Mouse (Mus musculus) hindbrain, embryonic 12.5 days (tissue): ENCODE measurements around the gene Il17rc. TPM values are rescaled to one million over a fixed set of nuclear protein-coding genes. Genes with fewer than 3 reads are reported as not detected.
A peak's percentile ranks its signal among the peaks of the same experiment; 100 is the strongest.

ENCODE experiments used
- ATAC-seq: fragments of 200-750 bp; cut with Nextera tagmentation; 2 replicates; pipeline ENCODE4 v1.8.0; 2017; ENCODE audit warnings: moderate TSS enrichment; ENCODE audit not compliant: low FRiP score
- H3K27ac ChIP-seq: fragments of 300-500 bp; sonication (generic); 2 replicates; pipeline ENCODE4 v1.5.1; 2016; ENCODE audit warnings: mild to moderate bottlenecking
- H3K27me3 ChIP-seq: fragments of 300-500 bp; sonication (generic); 2 replicates; pipeline ENCODE4 v1.6.1; 2016; ENCODE audit warnings: mild to moderate bottlenecking
- H3K36me3 ChIP-seq: fragments of 300-500 bp; sonication (generic); 2 replicates; pipeline ENCODE4 v1.6.1; 2016; ENCODE audit warnings: mild to moderate bottlenecking
- H3K4me1 ChIP-seq: fragments of 300-500 bp; sonication (generic); 2 replicates; pipeline ENCODE4 v1.6.1; 2016
- H3K4me2 ChIP-seq: fragments of 300-500 bp; sonication (generic); replicated peaks from 2 replicates; pipeline ENCODE4 v1.6.1; 2016; ENCODE audit warnings: mild to moderate bottlenecking
- H3K4me3 ChIP-seq: fragments of 300-500 bp; sonication (generic); 2 replicates; pipeline ENCODE4 v1.5.1; 2016; ENCODE audit warnings: mild to moderate bottlenecking
- H3K9ac ChIP-seq: fragments of 300-500 bp; sonication (generic); 2 replicates; pipeline ENCODE4 v1.6.1; 2016; ENCODE audit warnings: mild to moderate bottlenecking, moderate library complexity
- H3K9me3 ChIP-seq: fragments of 300-500 bp; sonication (generic); replicated peaks from 2 replicates; pipeline ENCODE4 v1.6.1; 2016; ENCODE audit warnings: mild to moderate bottlenecking
- WGBS: fragments of 180-500 bp; shearing (Covaris S2); methylation state at CpG from one replicate; pipeline ENCODE4 v1.1.7; 2016; 5-methylcytosine and 5-hydroxymethylcytosine counted together
- polyA plus RNA-seq: library from polyadenylated mRNA; unstranded; fragments of >200 nt; fragmentation: Nextera tagmentation; extraction: Ambion mirVana; gene quantifications from 2 replicates; pipeline ENCODE4 v1.2.1, GENCODE M21; 2016

The Il17rc gene
- polyA plus RNA-seq: 5.4 and 6.0 TPM in 2 replicates

GRCm38 (mm10) chr6:113471297-113471936 is at the start of gene Il17rc:
Gene Il17rc (plus strand): TSS chr6:113471427.
- ATAC-seq: no peak
- no peaks in the 10 kb centered on the region for H3K36me3 ChIP-seq
- no peak within 1 kb of the TSS for H3K27ac ChIP-seq
- no peak within 1 kb of the TSS; the same call in 1 of the 2 replicates for H3K9ac ChIP-seq
- no peak within 1 kb of the TSS for H3K4me3 ChIP-seq
- WGBS: 24% methylated on average over 12 of the region's 12 CpGs
- peak within 1 kb of the TSS; percentile 27 for H3K4me2 ChIP-seq
- peaks cover 15% of the 10 kb centered on the region for H3K4me1 ChIP-seq
- H3K9me3 ChIP-seq: no peaks in the 10 kb centered on the region
- H3K27me3 ChIP-seq: peaks cover 40% of the 10 kb centered on the region

DNA sequence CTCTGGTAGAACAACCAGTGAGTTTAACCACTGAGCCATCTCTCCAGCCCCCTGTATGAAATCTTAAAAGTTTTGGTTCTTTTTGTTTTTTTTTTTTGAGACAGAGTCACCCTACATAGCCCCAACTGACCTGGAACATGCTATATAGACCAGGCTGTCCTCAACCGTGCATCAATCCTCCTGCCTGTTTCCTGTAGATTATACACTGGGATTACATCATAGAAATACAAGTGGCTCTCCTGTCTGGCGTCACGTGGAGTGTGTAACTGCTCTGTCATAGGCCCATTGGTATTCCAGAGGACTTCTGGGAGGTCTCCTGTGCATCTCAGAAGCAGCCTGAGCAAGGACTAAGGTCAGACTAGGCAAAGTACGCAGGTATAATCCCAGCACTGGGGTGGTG is 48.2 kb upstream of the Il17rc start:
- Histone ChIP-seq H3K4me1 (peaks cover 10% of the 10 kb centered on the region), H3K9me3 (no peaks in the 10 kb centered on the region; the same call in 1 of the 2 replicates), H3K9ac (no peak overlapping the region), H3K27me3 (no peaks in the 10 kb centered on the region; the same call in 1 of the 2 replicates), H3K4me3 (no peak overlapping the region), H3K4me2 (no peak overlapping the region), H3K27ac (no peak overlapping the region), H3K36me3 (no peaks in the 10 kb centered on the region)
- 85% methylated on average over 4 of the region's 4 CpGs for WGBS
- no peak for ATAC-seq

- H3K27ac ChIP-seq: no peak overlapping the region
- no peak overlapping the region for H3K9ac ChIP-seq
- 88% methylated on average over 7 of the region's 7 CpGs for WGBS
- H3K4me2 ChIP-seq: no peak overlapping the region
- no peak for ATAC-seq
- no peak overlapping the region for H3K4me3 ChIP-seq
- H3K27me3 ChIP-seq: no peaks in the 10 kb centered on the region; the same call in 1 of the 2 replicates
- no peaks in the 10 kb centered on the region; the same call in 1 of the 2 replicates for H3K9me3 ChIP-seq
- H3K36me3 ChIP-seq: no peaks in the 10 kb centered on the region
- H3K4me1 ChIP-seq: peaks cover 3% of the 10 kb centered on the region; the same call in 1 of the 2 replicates
Observed at GRCm38 (mm10) chr6:113424187-113424586, 47.0 kb upstream of the Il17rc start.

DNA sequence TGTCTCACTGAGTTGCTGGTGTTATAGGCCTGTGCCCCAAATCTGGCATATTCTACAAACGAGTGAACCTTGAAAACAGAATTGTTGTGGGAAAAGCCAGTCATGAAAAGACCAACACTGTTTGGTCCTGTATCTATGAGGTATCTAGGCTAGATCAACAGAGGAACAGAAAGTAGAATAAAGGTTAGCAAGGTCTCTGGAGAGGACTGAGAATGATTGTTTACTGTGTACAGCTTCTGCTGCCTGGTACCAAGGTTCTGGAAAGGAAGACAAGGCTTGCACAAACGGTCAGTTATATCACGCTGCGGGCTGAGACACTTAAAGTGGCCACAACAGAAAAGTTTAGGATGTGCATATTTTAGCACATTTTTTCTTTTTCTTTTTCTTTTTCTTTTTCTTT is 44.5 kb upstream of the Il17rc start:
- Histone ChIP-seq H3K9me3 (no peaks in the 10 kb centered on the region; the same call in 1 of the 2 replicates), H3K36me3 (no peaks in the 10 kb centered on the region), H3K4me1 (no peaks in the 10 kb centered on the region), H3K9ac (no peak overlapping the region), H3K4me3 (no peak overlapping the region), H3K27me3 (no peaks in the 10 kb centered on the region; the same call in 1 of the 2 replicates), H3K4me2 (no peak overlapping the region), H3K27ac (no peak overlapping the region)
- no peak for ATAC-seq
- 94% methylated on average over 4 of the region's 4 CpGs for WGBS

DNA sequence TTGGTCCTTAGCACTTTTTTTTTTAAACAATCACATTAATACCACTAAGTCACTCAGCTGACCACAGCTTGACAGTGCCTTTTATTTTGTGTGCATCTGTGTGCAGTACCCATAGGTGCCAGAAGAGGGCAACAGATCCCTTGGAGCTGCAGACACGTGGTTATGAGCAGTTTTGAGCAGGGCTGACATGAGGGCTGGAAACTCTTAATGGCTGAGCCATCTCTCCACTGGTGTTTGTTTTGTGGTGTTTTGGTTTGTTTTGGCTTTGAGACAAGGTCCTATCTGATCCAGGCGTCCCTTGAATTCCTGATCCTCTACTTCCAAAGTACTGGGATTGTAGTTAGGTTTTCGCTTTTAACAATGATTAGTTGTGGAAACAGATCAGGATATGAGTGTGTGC is 43.8 kb upstream of the Il17rc start:
- H3K27me3 ChIP-seq: no peaks in the 10 kb centered on the region; the same call in 1 of the 2 replicates
- no peak overlapping the region for H3K4me3 ChIP-seq
- H3K9ac ChIP-seq: no peak overlapping the region
- H3K4me1 ChIP-seq: no peaks in the 10 kb centered on the region
- H3K4me2 ChIP-seq: no peak overlapping the region
- no peaks in the 10 kb centered on the region for H3K36me3 ChIP-seq
- H3K27ac ChIP-seq: no peak overlapping the region
- no peaks in the 10 kb centered on the region; the same call in 1 of the 2 replicates for H3K9me3 ChIP-seq
- no peak for ATAC-seq
- WGBS: 63% methylated on average over 3 of the region's 3 CpGs

DNA sequence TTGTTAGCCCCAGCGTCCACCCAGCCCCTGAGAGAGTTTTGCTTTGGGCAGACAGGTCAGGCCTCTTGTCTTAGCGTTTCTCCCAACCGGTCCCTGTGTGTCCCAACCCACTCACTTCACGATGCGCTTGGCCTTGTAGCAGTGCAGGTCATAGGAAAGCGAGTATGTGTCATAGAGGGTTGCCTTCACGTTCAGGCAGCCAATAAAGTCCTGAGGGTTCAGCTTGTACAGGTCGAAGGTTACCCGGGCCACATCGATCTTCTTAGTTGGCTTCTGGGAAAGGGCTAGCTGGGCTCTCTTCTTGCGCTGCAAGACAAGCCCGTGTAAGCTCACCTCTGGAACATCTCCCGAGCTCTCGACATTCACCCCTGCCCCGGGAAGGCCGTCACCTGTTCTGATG is 43.2 kb upstream of the Il17rc start:
- Histone ChIP-seq H3K4me1 (no peaks in the 10 kb centered on the region), H3K4me2 (no peak overlapping the region), H3K27ac (no peak overlapping the region), H3K27me3 (no peaks in the 10 kb centered on the region; the same call in 1 of the 2 replicates), H3K4me3 (no peak overlapping the region), H3K36me3 (no peaks in the 10 kb centered on the region), H3K9me3 (no peaks in the 10 kb centered on the region; the same call in 1 of the 2 replicates), H3K9ac (no peak overlapping the region)
- ATAC-seq: no peak
- WGBS: 88% methylated on average over 16 of the region's 16 CpGs

DNA sequence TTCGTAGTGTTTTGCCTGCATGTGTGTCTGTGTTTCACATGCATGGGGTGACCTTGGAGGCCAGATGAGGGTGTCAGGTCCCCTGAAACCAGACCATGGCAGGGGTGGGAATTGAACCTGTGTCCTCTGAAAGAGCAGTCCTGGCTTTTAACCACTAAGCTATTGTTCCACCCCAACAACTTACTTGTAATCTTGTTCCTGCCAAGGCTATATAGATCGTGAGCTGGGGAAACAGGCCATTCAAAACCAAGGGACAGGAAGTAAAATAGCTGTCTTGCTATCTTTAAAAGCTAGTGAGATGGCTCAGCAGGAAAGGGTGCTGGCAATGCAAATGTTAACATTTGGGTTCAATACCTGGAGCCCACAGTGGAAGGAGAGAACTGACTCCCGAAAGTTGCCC is 41.3 kb upstream of the Il17rc start:
- 76% methylated on average over 3 of the region's 3 CpGs for WGBS
- H3K9me3 ChIP-seq: no peaks in the 10 kb centered on the region; the same call in 1 of the 2 replicates
- peaks cover 2% of the 10 kb centered on the region; the same call in 1 of the 2 replicates for H3K27me3 ChIP-seq
- no peaks in the 10 kb centered on the region for H3K36me3 ChIP-seq
- no peak for ATAC-seq
- H3K4me1 ChIP-seq: no peaks in the 10 kb centered on the region
- H3K27ac ChIP-seq: no peak overlapping the region
- H3K4me3 ChIP-seq: no peak overlapping the region
- H3K4me2 ChIP-seq: no peak overlapping the region
- H3K9ac ChIP-seq: no peak overlapping the region

DNA sequence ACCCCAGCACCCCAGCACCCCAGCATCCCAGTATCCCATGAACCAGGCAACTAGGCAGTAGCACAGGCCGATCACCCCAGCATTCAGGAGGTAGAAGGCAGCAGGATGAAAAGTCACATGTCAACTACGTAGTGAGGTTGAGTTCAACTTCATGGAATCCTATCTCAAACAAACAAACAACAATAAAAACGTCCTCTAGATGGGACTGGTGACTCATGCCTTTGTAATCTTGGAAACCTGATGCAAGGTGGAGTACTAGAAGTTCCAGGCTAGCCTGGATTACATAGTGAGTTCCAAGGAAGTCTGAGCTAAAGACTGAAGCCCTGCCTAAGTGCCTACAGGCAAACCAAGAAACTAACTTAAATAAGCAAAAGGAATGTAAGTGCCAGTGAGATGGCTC is 40.4 kb upstream of the Il17rc start:
- Histone ChIP-seq H3K9me3 (no peaks in the 10 kb centered on the region; the same call in 1 of the 2 replicates), H3K9ac (no peak overlapping the region), H3K27me3 (peaks cover 2% of the 10 kb centered on the region; the same call in 1 of the 2 replicates), H3K4me3 (no peak overlapping the region), H3K27ac (no peak overlapping the region), H3K4me1 (no peaks in the 10 kb centered on the region), H3K4me2 (no peak overlapping the region), H3K36me3 (no peaks in the 10 kb centered on the region)
- ATAC-seq: no peak
- WGBS: 59% methylated on average over 3 of the region's 3 CpGs

DNA sequence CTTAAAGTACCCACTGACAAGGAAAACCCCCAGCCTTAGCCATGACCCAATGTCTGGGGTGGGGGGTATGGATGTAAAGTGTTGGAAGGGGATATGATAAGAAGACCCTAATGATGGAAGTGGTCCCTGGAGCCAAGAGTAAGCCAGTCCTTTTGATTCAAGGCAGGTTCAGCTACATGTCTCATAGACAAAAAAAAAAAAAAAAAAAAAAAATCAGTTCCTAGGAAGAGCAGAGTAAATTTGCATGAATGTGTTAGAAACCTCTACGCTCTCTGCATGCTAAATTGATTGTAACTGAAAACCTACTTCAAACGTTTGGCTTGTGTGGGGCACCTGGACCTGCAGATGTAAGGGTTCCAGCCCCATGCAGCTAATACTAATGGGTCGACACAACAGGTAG is 39.4 kb upstream of the Il17rc start:
- Histone ChIP-seq H3K27ac (no peak overlapping the region), H3K4me2 (no peak overlapping the region), H3K4me1 (no peaks in the 10 kb centered on the region), H3K4me3 (no peak overlapping the region), H3K9ac (no peak overlapping the region), H3K9me3 (no peaks in the 10 kb centered on the region; the same call in 1 of the 2 replicates), H3K27me3 (peaks cover 2% of the 10 kb centered on the region; the same call in 1 of the 2 replicates), H3K36me3 (no peaks in the 10 kb centered on the region)
- WGBS: 57% methylated on average over 3 of the region's 3 CpGs
- ATAC-seq: no peak

DNA sequence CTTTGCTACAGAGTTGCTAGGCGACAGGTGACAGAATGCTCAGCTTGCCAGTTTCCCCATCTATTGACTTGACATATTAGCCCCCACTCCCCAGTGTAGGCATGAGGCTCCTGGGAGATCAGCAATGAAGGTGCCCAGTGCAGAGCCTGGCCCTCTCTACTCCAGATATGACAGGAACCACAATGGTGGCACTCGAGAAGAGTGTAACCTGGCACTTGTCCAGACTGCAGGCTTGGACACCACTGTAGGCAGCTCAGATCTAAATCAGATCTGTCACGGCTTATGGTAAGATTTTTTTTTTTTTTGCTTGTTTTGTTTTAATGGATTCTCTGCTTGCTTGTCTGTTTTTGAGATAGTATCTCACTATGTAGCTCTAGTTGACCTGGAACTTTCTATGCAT is 37.6 kb upstream of the Il17rc start:
- WGBS: 73% methylated on average over 3 of the region's 3 CpGs
- Histone ChIP-seq H3K36me3 (no peaks in the 10 kb centered on the region), H3K9ac (no peak overlapping the region), H3K4me3 (no peak overlapping the region), H3K27me3 (peaks cover 2% of the 10 kb centered on the region; the same call in 1 of the 2 replicates), H3K4me2 (no peak overlapping the region), H3K4me1 (no peaks in the 10 kb centered on the region), H3K27ac (no peak overlapping the region), H3K9me3 (no peaks in the 10 kb centered on the region)
- ATAC-seq: no peak

- Histone ChIP-seq H3K4me3 (no peak overlapping the region), H3K27me3 (peaks cover 2% of the 10 kb centered on the region; the same call in 1 of the 2 replicates), H3K9me3 (no peaks in the 10 kb centered on the region), H3K9ac (no peak overlapping the region), H3K4me1 (no peaks in the 10 kb centered on the region), H3K27ac (no peak overlapping the region), H3K36me3 (no peaks in the 10 kb centered on the region), H3K4me2 (no peak overlapping the region)
- no peak for ATAC-seq
- 67% methylated on average over 7 of the region's 7 CpGs for WGBS
Observed at GRCm38 (mm10) chr6:113434691-113435090, 36.5 kb upstream of the Il17rc start.

DNA sequence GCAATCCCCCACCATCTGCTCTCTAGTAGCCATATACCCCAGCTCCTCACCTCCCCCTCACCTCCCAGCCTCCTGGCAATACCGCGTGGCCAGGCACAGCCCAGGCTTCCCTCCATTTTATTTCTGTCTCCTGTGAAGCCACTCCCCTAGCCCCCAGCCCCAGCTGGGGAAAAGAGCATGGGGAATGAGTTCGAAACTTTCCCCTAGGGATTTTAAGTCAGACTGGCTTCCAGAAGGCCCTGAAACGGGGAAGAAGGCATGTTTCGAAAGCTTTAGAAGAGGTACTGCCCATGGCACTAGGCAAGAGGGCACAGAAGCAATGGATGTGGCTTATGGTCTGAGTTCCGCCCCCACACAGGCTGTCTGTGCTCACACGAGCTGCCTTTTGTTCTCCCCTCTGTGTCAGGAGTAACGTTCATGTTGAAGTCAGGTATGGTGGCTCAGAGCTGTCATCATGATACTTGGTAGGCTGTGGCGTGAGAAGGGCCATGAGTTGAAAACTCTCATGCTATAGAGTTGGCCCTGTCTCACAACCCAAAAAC is 35.5 kb upstream of the Il17rc start, which contains the start of gene Cidec:
Gene Cidec (minus strand): TSS at position 97 of the 542 bp plus-strand sequence.
- Histone ChIP-seq H3K27ac (no peak within 1 kb of the TSS), H3K4me3 (no peak within 1 kb of the TSS), H3K9ac (no peak within 1 kb of the TSS), H3K4me2 (no peak within 1 kb of the TSS), H3K9me3 (no peaks in the 10 kb centered on the region), H3K27me3 (peaks cover 2% of the 10 kb centered on the region; the same call in 1 of the 2 replicates), H3K4me1 (no peaks in the 10 kb centered on the region), H3K36me3 (no peaks in the 10 kb centered on the region)
- 74% methylated on average over 9 of the region's 9 CpGs for WGBS
- no peak for ATAC-seq
